Mouse (Mus musculus): Measurements from ENCODE around the gene Gpi1.
"Not testable (repeated sequence)": the region's sequence is repeated elsewhere in the genome, so short reads cannot be mapped to it uniquely, and the experiment has no call there.

Gpi1 gene

GRCm38 (mm10) chr7:34229691-34230111 lies 435 bp downstream of the Gpi1 start:
- peak; percentile 58 to 68 for DNase-seq (ENCODE audit: low spot score in 2 of 2)

DNA sequence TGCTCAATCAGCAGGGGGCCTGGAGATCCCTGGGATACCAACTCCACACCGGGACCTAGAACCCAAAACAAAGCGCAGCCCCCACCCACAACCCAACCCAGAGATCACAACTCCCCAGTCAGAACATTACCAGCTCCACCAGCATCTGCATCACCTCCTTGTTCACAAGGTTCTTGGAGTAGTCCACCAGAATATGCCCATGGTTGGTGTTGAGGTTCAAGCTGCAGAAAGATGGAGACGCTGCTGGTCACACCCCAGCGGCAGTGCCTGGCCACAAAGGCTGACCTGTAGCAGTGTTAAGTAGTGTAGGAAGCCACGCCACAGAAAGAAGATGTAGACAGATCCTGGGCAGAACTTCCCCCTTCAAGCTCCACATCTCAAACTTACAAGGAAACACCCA lies 983 bp downstream of the Gpi1 start:
- DNase-seq (ENCODE audit: low spot score in 2 of 2): no peak

DNA sequence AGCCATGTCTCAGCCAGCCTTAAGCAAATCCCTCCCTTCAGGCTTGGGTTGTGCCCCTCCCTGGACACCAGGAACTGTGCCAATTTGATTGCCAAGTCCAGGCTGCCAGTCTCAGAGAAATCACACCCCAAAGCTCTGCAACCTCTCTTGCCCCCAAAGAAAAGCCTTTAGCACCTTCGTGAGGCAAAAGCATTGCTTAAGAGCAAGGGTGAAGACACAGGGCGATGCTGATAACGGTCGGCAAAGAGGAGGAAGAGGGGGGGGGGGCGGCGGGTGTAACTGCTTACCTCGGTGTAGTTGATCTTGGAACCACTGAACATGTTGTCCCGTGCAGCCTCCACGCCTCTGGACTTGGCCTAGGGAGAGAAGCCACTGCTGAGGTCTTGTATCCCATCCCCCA lies 1.5 kb downstream of the Gpi1 start:
- DNase-seq (ENCODE audit: low spot score in 2 of 2): no peak

DNA sequence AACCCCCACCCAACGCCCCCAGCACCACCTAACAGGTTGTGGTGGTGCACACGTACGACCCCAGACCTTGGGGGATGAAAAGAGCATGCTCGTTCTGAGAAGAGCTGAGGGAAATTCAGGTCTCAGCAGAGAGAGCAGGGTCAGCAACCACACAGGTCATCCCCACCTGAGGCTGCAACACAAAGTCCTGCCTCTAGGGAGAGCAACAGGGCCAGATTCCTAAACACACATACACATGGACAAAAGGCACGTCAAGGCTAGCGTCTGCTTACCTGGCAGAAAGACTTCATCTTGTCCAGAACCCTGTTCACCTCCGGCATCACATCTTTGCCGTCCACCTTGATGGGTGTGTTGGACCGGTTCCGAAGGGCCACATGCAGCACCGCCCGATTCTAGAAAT lies 3.3 kb downstream of the Gpi1 start:
- DNase-seq (ENCODE audit: low spot score in 2 of 2): no peak

- no peak for DNase-seq (ENCODE audit: low spot score in 2 of 2)
These were observed 4.0 kb downstream of the Gpi1 start for GRCm38 (mm10) chr7:34226086-34226485.

DNA sequence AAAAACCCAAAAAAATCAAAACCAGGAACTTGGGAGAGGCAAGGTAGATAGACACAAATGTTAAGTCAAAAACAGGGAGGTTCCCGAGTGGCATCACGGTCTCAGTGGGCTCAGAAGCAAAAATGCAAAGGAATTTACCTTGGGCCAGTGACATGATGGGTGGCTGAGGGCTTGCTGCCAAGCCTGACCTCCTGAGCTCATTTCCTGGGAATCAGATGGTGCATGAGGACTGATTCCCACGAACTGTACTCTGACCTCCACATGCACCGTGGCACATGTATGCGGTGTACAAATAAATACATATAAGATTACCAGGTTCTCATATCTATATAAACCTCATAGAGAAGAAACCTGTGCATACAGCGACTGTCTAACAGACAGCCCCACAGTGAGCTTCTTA lies 5.8 kb downstream of the Gpi1 start:
- no peak for DNase-seq (ENCODE audit: low spot score in 2 of 2)

- DNase-seq (ENCODE audit: low spot score in 2 of 2): no peak
These were observed 7.8 kb downstream of the Gpi1 start for GRCm38 (mm10) chr7:34222340-34222739.

- no peak for DNase-seq (ENCODE audit: low spot score in 2 of 2)
These were observed 8.4 kb downstream of the Gpi1 start for GRCm38 (mm10) chr7:34221594-34222250.

DNA sequence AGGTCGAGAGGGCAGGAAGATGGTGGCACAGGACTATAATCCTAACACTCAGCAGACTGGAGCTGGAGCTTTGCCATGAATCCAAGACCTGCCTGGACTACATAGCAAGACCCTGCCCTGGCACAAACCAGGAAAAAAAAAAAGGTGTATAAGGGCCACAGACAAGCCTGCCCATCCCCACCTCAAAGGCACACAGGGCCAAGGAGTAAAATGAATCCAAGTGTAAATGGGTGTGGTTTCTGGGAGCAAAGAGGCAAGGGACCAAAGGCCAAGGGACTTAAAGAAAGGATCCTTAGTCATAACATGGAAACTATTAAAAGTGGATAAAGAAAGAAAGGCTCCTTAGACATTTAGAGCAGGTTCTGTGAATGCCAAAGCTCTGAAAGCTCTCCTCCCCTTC lies 11.6 kb downstream of the Gpi1 start:
- no peak for DNase-seq (ENCODE audit: low spot score in 2 of 2)

- DNase-seq (ENCODE audit: low spot score in 2 of 2): no peak
These were observed 13.7 kb downstream of the Gpi1 start for GRCm38 (mm10) chr7:34216474-34216873.

- no peak for DNase-seq (ENCODE audit: low spot score in 2 of 2)
These were observed 14.7 kb downstream of the Gpi1 start for GRCm38 (mm10) chr7:34215481-34215880.

GRCm38 (mm10) chr7:34214644-34215043 lies 15.5 kb downstream of the Gpi1 start:
- peak in 1 of 2 experiments; percentile 41 for DNase-seq (ENCODE audit: low spot score in 2 of 2)

- no peak for DNase-seq (ENCODE audit: low spot score in 2 of 2)
These were observed 16.9 kb downstream of the Gpi1 start for GRCm38 (mm10) chr7:34213281-34213680.

- DNase-seq (ENCODE audit: low spot score in 2 of 2): no peak
These were observed 21.9 kb downstream of the Gpi1 start for GRCm38 (mm10) chr7:34208027-34208745.

- DNase-seq (ENCODE audit: low spot score in 2 of 2): no peak
These were observed 23.8 kb downstream of the Gpi1 start for GRCm38 (mm10) chr7:34206331-34206730.

DNA sequence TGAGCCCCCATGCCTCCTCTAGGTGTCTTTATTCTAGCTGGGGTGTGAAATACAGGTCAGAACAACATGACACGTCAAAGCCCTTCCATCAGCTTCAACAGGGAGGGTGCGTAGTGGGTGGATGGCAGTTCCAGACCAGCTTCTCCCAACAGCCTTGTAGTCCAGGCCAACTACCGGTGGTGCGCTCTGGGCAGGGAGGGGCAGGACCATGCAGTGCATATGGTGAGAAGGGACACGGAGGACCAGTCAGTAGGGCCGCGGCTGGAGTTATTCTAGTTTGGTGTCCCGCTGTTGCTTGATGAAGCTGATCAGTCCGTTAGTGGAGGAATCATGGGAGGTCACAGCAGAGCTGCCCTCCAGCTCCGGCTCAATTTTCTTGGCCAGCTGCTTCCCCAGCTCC lies 28.0 kb downstream of the Gpi1 start:
- not testable (repeated sequence) for DNase-seq (ENCODE audit: low spot score in 2 of 2)

GRCm38 (mm10) chr7:34200829-34201228 lies 29.3 kb downstream of the Gpi1 start:
- DNase-seq (ENCODE audit: low spot score in 2 of 2): no peak

DNA sequence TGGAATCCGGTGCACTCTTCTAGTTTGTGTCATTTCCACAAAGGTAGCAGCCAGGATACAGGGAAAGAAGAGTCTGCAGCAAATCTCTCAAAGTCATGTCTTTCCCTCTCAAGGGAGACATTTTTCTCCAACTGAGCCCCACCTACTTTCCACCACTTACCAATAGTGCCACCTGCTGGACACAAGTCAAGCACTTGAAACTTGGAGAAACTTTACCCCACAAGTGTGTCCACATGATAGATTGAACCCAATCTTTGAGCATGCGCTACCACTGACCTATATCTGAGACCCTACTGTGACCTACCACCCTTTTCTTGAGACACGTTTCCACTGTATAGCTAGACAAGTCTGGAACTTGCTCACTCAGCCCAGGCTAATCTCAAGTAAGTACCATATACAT lies 31.8 kb downstream of the Gpi1 start:
- no peak for DNase-seq (ENCODE audit: low spot score in 2 of 2)

DNA sequence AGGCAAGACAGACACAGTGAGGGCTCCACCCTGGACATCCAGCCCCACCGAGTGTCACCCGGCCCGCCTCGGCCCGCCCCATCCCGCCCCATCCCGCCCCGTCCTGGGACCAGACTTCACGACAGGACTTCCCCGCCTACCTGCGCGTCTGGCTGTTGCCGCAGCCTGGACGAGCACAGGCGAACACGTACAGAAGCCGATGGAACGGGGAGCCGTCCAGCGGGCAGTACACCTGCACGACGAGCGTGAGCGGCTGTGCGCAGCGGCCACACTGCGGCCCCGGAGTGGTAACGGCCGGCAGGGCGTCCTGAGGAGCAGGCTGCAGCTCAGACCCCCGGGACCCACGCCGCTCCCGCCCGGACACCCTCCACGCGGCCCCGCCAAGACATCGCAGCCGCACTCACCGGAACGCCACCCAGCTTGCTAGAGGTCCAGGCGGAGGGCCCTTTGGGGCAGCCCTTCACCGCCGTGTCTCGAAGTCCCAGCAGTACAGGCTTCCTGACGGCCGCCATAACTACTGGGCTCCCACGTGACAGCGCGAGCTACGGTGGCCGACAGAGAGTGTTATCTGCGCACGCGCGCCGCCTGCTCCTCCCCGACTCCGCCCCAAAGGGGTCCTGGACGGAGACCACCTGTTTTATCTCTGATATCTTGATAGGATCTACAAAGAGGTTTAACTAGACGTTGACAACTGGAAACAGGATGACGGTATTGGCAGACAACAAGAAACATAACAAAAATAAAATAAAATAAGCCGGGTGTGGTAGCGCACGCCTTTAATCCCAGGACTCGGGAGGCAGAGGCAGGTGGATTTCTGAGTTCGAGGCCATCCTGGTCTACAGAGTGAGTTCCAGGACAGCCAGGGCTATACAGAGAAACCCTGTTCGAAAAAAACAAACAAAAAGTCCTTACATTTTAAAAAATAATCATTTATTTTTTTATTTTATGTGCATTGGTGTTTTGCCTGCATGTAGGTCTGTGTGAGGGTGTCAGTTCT lies 33.7 kb downstream of the Gpi1 start, which contains the start of gene Pdcd2l:
TSS of gene Pdcd2l (minus strand) at position 530 of the 997 bp plus-strand sequence.
- DNase-seq (ENCODE audit: low spot score in 2 of 2): peak; percentile 87 to 90

DNA sequence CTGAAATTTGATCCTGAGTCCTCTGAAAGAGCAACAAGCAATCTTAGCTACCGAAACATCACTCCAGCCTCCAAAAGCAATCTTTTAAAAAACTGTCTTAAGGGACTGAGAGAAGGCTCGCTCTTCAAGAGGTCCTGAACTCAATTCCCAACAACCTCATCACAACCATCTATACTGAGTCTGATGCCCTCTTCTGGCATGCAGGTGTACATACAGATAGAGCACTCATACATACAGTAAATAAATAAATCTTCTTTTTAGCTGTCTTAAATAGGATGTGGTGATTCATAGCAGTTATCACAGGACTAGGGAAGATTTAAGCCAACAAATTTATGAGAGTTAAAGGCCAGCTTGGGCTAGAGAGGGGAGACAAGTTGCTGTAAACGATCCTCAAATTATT lies 34.5 kb downstream of the Gpi1 start:
- DNase-seq (ENCODE audit: low spot score in 2 of 2): no peak

- DNase-seq (ENCODE audit: low spot score in 2 of 2): no peak
These were observed 37.3 kb downstream of the Gpi1 start for GRCm38 (mm10) chr7:34192825-34193224.

GRCm38 (mm10) chr7:34189376-34189989 lies 40.7 kb downstream of the Gpi1 start:
- no peak for DNase-seq (ENCODE audit: low spot score in 2 of 2)

Measured in heart, adult 9 months (tissue).